Mouse (Mus musculus) layer of hippocampus, adult 8-10 months (tissue): ENCODE results near the gene Gtf2h5. TPM values are rescaled to one million over a fixed set of nuclear protein-coding genes. Genes with fewer than 3 reads are reported as not detected.
A peak's percentile ranks its signal among the peaks of the same experiment; 100 is the strongest.

Experiments used
- DNase-seq, 2 experiments: peaks; one replicate each; pipeline ENCODE4 v3.0.0; 2022; ENCODE audit warnings: low spot score in 2 of 2
- total RNA-seq, 4 experiments: library from RNA; stranded (reverse); gene quantifications; 2 replicates each; pipeline ENCODE4 v1.2.4; 2022

Gtf2h5 gene
- total RNA-seq = 100 to 1,000 TPM; 106 to 122 (median 113) TPM

GRCm38 (mm10) chr17:6079287-6080122, at the start of gene Gtf2h5, which contains the start of gene Serac1:
TSS of gene Gtf2h5 (plus strand) at chr17:6079786.
TSS of gene Serac1 (minus strand) at chr17:6079741.
- DNase-seq = peak; percentile 95 to 98

GRCm38 (mm10) chr17:6035661-6036060, 43.9 kb upstream of the Gtf2h5 start:
- no peak for DNase-seq

GRCm38 (mm10) chr17:6036458-6036857, 43.1 kb upstream of the Gtf2h5 start:
- no peak for DNase-seq

- DNase-seq = no peak
These were observed 42.7 kb upstream of the Gtf2h5 start for GRCm38 (mm10) chr17:6036872-6037271.

GRCm38 (mm10) chr17:6037507-6037906, 42.1 kb upstream of the Gtf2h5 start:
- DNase-seq = no peak

GRCm38 (mm10) chr17:6052801-6053200, 26.8 kb upstream of the Gtf2h5 start:
- DNase-seq = no peak

GRCm38 (mm10) chr17:6054934-6055355, 24.6 kb upstream of the Gtf2h5 start:
- no peak for DNase-seq

- DNase-seq = no peak
These were observed 16.8 kb upstream of the Gtf2h5 start for GRCm38 (mm10) chr17:6062793-6063192.

GRCm38 (mm10) chr17:6063532-6063931, 16.1 kb upstream of the Gtf2h5 start:
- no peak for DNase-seq

GRCm38 (mm10) chr17:6066021-6066420, 13.6 kb upstream of the Gtf2h5 start:
- no peak for DNase-seq

GRCm38 (mm10) chr17:6067613-6068012, 12.0 kb upstream of the Gtf2h5 start:
- no peak for DNase-seq

GRCm38 (mm10) chr17:6069866-6070265, 9.7 kb upstream of the Gtf2h5 start:
- no peak for DNase-seq

GRCm38 (mm10) chr17:6073405-6073804, 6.2 kb upstream of the Gtf2h5 start:
- no peak for DNase-seq

- peak in 1 of 2 experiments; percentile 32 for DNase-seq
These were observed 3.8 kb downstream of the Gtf2h5 start for GRCm38 (mm10) chr17:6083323-6083890.

- DNase-seq = no peak
These were observed 12.0 kb downstream of the Gtf2h5 start for GRCm38 (mm10) chr17:6091604-6092003.

- no peak for DNase-seq
These were observed 16.0 kb downstream of the Gtf2h5 start for GRCm38 (mm10) chr17:6095579-6095978.

GRCm38 (mm10) chr17:6097884-6098283, 18.3 kb downstream of the Gtf2h5 start:
- DNase-seq = peak; percentile 36 to 54

GRCm38 (mm10) chr17:6102287-6102686, 22.7 kb downstream of the Gtf2h5 start:
- DNase-seq = no peak

GRCm38 (mm10) chr17:6103566-6103965, 24.0 kb downstream of the Gtf2h5 start:
- DNase-seq = no peak

- DNase-seq = peak; percentile 83
These were observed 26.9 kb downstream of the Gtf2h5 start, which contains the start of gene Tulp4 for GRCm38 (mm10) chr17:6106361-6107014. TSS of gene Tulp4 (plus strand) at chr17:6106437.

GRCm38 (mm10) chr17:6107015-6107601, 27.5 kb downstream of the Gtf2h5 start:
- DNase-seq = peak; percentile 36 to 38

- DNase-seq = no peak
These were observed 28.6 kb downstream of the Gtf2h5 start for GRCm38 (mm10) chr17:6108175-6108574.
